Mouse (Mus musculus): ENCODE data around the gene Crlf1. TPM values are rescaled to one million over a fixed set of nuclear protein-coding genes. Genes with fewer than 3 reads are reported as not detected.

Crlf1 gene
- polyA plus RNA-seq, 1 experiment from 2014 or later: 1.8 TPM

- no peak overlapping the region for H3K27ac ChIP-seq (ENCODE audit: low read length)
- H3K27me3 ChIP-seq (ENCODE audit: control insufficient read depth, insufficient read depth, low read length): no peaks in the 10 kb centered on the region
- H3K4me1 ChIP-seq (ENCODE audit: control insufficient read depth, insufficient read depth, low read length): no peaks in the 10 kb centered on the region
- no peak overlapping the region for H3K4me3 ChIP-seq (ENCODE audit: low read depth, low read length)
- H3K36me3 ChIP-seq (ENCODE audit: control insufficient read depth, insufficient read depth, low read length): no peaks in the 10 kb centered on the region
- H3K9ac ChIP-seq (replicated peaks; ENCODE audit: low read depth, low read length): no peak overlapping the region
- ATAC-seq (ENCODE audit: insufficient number of reproducible peaks, insufficient read depth, low FRiP score, low read depth): no peak
- no peaks in the 10 kb centered on the region for H3K9me3 ChIP-seq (ENCODE audit: control insufficient read depth, low read depth, low read length)
- no peak overlapping the region for H3K4me2 ChIP-seq (replicated peaks; ENCODE audit: low read depth, low read length)
- 83% methylated on average over 3 of the region's 3 CpGs for WGBS
Observed at GRCm38 (mm10) chr8:70458462-70458861, 34.5 kb upstream of the Crlf1 start.

GRCm38 (mm10) chr8:70459636-70460035 is 33.3 kb upstream of the Crlf1 start:
- Histone ChIP-seq H3K4me3 (ENCODE audit: low read depth, low read length) (no peak overlapping the region), H3K27ac (ENCODE audit: low read length) (no peak overlapping the region), H3K9ac (replicated peaks; ENCODE audit: low read depth, low read length) (no peak overlapping the region), H3K9me3 (ENCODE audit: control insufficient read depth, low read depth, low read length) (no peaks in the 10 kb centered on the region), H3K36me3 (ENCODE audit: control insufficient read depth, insufficient read depth, low read length) (no peaks in the 10 kb centered on the region), H3K4me1 (ENCODE audit: control insufficient read depth, insufficient read depth, low read length) (no peaks in the 10 kb centered on the region), H3K27me3 (ENCODE audit: control insufficient read depth, insufficient read depth, low read length) (no peaks in the 10 kb centered on the region), H3K4me2 (replicated peaks; ENCODE audit: low read depth, low read length) (no peak overlapping the region)
- WGBS: 92% methylated on average over 2 of the region's 2 CpGs
- ATAC-seq (ENCODE audit: insufficient number of reproducible peaks, insufficient read depth, low FRiP score, low read depth): no peak

GRCm38 (mm10) chr8:70460199-70460598 is 32.8 kb upstream of the Crlf1 start:
- no peak overlapping the region for H3K9ac ChIP-seq (replicated peaks; ENCODE audit: low read depth, low read length)
- no peak overlapping the region for H3K27ac ChIP-seq (ENCODE audit: low read length)
- no peaks in the 10 kb centered on the region for H3K27me3 ChIP-seq (ENCODE audit: control insufficient read depth, insufficient read depth, low read length)
- H3K4me2 ChIP-seq (replicated peaks; ENCODE audit: low read depth, low read length): no peak overlapping the region
- 92% methylated on average over 5 of the region's 5 CpGs for WGBS
- H3K9me3 ChIP-seq (ENCODE audit: control insufficient read depth, low read depth, low read length): no peaks in the 10 kb centered on the region
- no peaks in the 10 kb centered on the region for H3K36me3 ChIP-seq (ENCODE audit: control insufficient read depth, insufficient read depth, low read length)
- no peak for ATAC-seq (ENCODE audit: insufficient number of reproducible peaks, insufficient read depth, low FRiP score, low read depth)
- no peak overlapping the region for H3K4me3 ChIP-seq (ENCODE audit: low read depth, low read length)
- H3K4me1 ChIP-seq (ENCODE audit: control insufficient read depth, insufficient read depth, low read length): no peaks in the 10 kb centered on the region

GRCm38 (mm10) chr8:70460606-70461005 is 32.4 kb upstream of the Crlf1 start:
- Histone ChIP-seq H3K4me2 (replicated peaks; ENCODE audit: low read depth, low read length) (no peak overlapping the region), H3K4me3 (ENCODE audit: low read depth, low read length) (no peak overlapping the region), H3K9me3 (ENCODE audit: control insufficient read depth, low read depth, low read length) (no peaks in the 10 kb centered on the region), H3K27me3 (ENCODE audit: control insufficient read depth, insufficient read depth, low read length) (no peaks in the 10 kb centered on the region), H3K9ac (replicated peaks; ENCODE audit: low read depth, low read length) (no peak overlapping the region), H3K4me1 (ENCODE audit: control insufficient read depth, insufficient read depth, low read length) (no peaks in the 10 kb centered on the region), H3K36me3 (ENCODE audit: control insufficient read depth, insufficient read depth, low read length) (no peaks in the 10 kb centered on the region), H3K27ac (ENCODE audit: low read length) (no peak overlapping the region)
- 75% methylated on average over 9 of the region's 9 CpGs for WGBS
- ATAC-seq (ENCODE audit: insufficient number of reproducible peaks, insufficient read depth, low FRiP score, low read depth): no peak

- no peak for ATAC-seq (ENCODE audit: insufficient number of reproducible peaks, insufficient read depth, low FRiP score, low read depth)
Observed at GRCm38 (mm10) chr8:70461765-70462515, 31.0 kb upstream of the Crlf1 start.

GRCm38 (mm10) chr8:70462516-70462813 is 30.5 kb upstream of the Crlf1 start:
- no peaks in the 10 kb centered on the region for H3K27me3 ChIP-seq (ENCODE audit: control insufficient read depth, insufficient read depth, low read length)
- no peaks in the 10 kb centered on the region for H3K36me3 ChIP-seq (ENCODE audit: control insufficient read depth, insufficient read depth, low read length)
- no peaks in the 10 kb centered on the region for H3K4me1 ChIP-seq (ENCODE audit: control insufficient read depth, insufficient read depth, low read length)
- no peak overlapping the region for H3K27ac ChIP-seq (ENCODE audit: low read length)
- no peak overlapping the region for H3K4me2 ChIP-seq (replicated peaks; ENCODE audit: low read depth, low read length)
- no peak overlapping the region for H3K4me3 ChIP-seq (ENCODE audit: low read depth, low read length)
- 87% methylated on average over 8 of the region's 8 CpGs for WGBS
- H3K9ac ChIP-seq (replicated peaks; ENCODE audit: low read depth, low read length): no peak overlapping the region
- H3K9me3 ChIP-seq (ENCODE audit: control insufficient read depth, low read depth, low read length): no peaks in the 10 kb centered on the region
- no peak for ATAC-seq (ENCODE audit: insufficient number of reproducible peaks, insufficient read depth, low FRiP score, low read depth)

More at GRCm38 (mm10) chr8:70461765-70462515, 31.0 kb upstream of the Crlf1 start:
- H3K9me3 ChIP-seq (ENCODE audit: control insufficient read depth, low read depth, low read length): no peaks in the 10 kb centered on the region
- no peak overlapping the region for H3K4me2 ChIP-seq (replicated peaks; ENCODE audit: low read depth, low read length)
- H3K27ac ChIP-seq (ENCODE audit: low read length): no peak overlapping the region
- WGBS: 81% methylated on average over 16 of the region's 16 CpGs
- no peaks in the 10 kb centered on the region for H3K36me3 ChIP-seq (ENCODE audit: control insufficient read depth, insufficient read depth, low read length)
- H3K27me3 ChIP-seq (ENCODE audit: control insufficient read depth, insufficient read depth, low read length): no peaks in the 10 kb centered on the region
- no peak overlapping the region for H3K9ac ChIP-seq (replicated peaks; ENCODE audit: low read depth, low read length)
- no peaks in the 10 kb centered on the region for H3K4me1 ChIP-seq (ENCODE audit: control insufficient read depth, insufficient read depth, low read length)
- H3K4me3 ChIP-seq (ENCODE audit: low read depth, low read length): no peak overlapping the region

GRCm38 (mm10) chr8:70463306-70463705 is 29.7 kb upstream of the Crlf1 start:
- no peaks in the 10 kb centered on the region for H3K4me1 ChIP-seq (ENCODE audit: control insufficient read depth, insufficient read depth, low read length)
- H3K9me3 ChIP-seq (ENCODE audit: control insufficient read depth, low read depth, low read length): no peaks in the 10 kb centered on the region
- H3K4me3 ChIP-seq (ENCODE audit: low read depth, low read length): no peak overlapping the region
- H3K4me2 ChIP-seq (replicated peaks; ENCODE audit: low read depth, low read length): no peak overlapping the region
- H3K27ac ChIP-seq (ENCODE audit: low read length): no peak overlapping the region
- no peaks in the 10 kb centered on the region for H3K36me3 ChIP-seq (ENCODE audit: control insufficient read depth, insufficient read depth, low read length)
- WGBS: 90% methylated on average over 4 of the region's 4 CpGs
- H3K27me3 ChIP-seq (ENCODE audit: control insufficient read depth, insufficient read depth, low read length): no peaks in the 10 kb centered on the region
- H3K9ac ChIP-seq (replicated peaks; ENCODE audit: low read depth, low read length): no peak overlapping the region
- ATAC-seq (ENCODE audit: insufficient number of reproducible peaks, insufficient read depth, low FRiP score, low read depth): no peak

GRCm38 (mm10) chr8:70464162-70464561 is 28.8 kb upstream of the Crlf1 start:
- H3K4me1 ChIP-seq (ENCODE audit: control insufficient read depth, insufficient read depth, low read length): no peaks in the 10 kb centered on the region
- no peaks in the 10 kb centered on the region for H3K27me3 ChIP-seq (ENCODE audit: control insufficient read depth, insufficient read depth, low read length)
- no peak overlapping the region for H3K4me2 ChIP-seq (replicated peaks; ENCODE audit: low read depth, low read length)
- WGBS: 92% methylated on average over 6 of the region's 6 CpGs
- H3K36me3 ChIP-seq (ENCODE audit: control insufficient read depth, insufficient read depth, low read length): no peaks in the 10 kb centered on the region
- H3K27ac ChIP-seq (ENCODE audit: low read length): no peak overlapping the region
- H3K9me3 ChIP-seq (ENCODE audit: control insufficient read depth, low read depth, low read length): no peaks in the 10 kb centered on the region
- H3K9ac ChIP-seq (replicated peaks; ENCODE audit: low read depth, low read length): no peak overlapping the region
- no peak overlapping the region for H3K4me3 ChIP-seq (ENCODE audit: low read depth, low read length)
- ATAC-seq (ENCODE audit: insufficient number of reproducible peaks, insufficient read depth, low FRiP score, low read depth): no peak

GRCm38 (mm10) chr8:70465701-70466100 is 27.3 kb upstream of the Crlf1 start:
- Histone ChIP-seq H3K27me3 (ENCODE audit: control insufficient read depth, insufficient read depth, low read length) (no peaks in the 10 kb centered on the region), H3K4me2 (replicated peaks; ENCODE audit: low read depth, low read length) (no peak overlapping the region), H3K9me3 (ENCODE audit: control insufficient read depth, low read depth, low read length) (no peaks in the 10 kb centered on the region), H3K36me3 (ENCODE audit: control insufficient read depth, insufficient read depth, low read length) (no peaks in the 10 kb centered on the region; the same call in 1 of the 2 replicates), H3K27ac (ENCODE audit: low read length) (no peak overlapping the region), H3K4me3 (ENCODE audit: low read depth, low read length) (no peak overlapping the region), H3K4me1 (ENCODE audit: control insufficient read depth, insufficient read depth, low read length) (no peaks in the 10 kb centered on the region), H3K9ac (replicated peaks; ENCODE audit: low read depth, low read length) (no peak overlapping the region)
- 97% methylated on average over 4 of the region's 4 CpGs for WGBS
- no peak for ATAC-seq (ENCODE audit: insufficient number of reproducible peaks, insufficient read depth, low FRiP score, low read depth)
